Mouse (Mus musculus): ENCODE data around the gene Barx2.
"Not testable (repeated sequence)": the region's sequence is repeated elsewhere in the genome, so short reads cannot be mapped to it uniquely, and the experiment has no call there.

Gene Barx2

DNA sequence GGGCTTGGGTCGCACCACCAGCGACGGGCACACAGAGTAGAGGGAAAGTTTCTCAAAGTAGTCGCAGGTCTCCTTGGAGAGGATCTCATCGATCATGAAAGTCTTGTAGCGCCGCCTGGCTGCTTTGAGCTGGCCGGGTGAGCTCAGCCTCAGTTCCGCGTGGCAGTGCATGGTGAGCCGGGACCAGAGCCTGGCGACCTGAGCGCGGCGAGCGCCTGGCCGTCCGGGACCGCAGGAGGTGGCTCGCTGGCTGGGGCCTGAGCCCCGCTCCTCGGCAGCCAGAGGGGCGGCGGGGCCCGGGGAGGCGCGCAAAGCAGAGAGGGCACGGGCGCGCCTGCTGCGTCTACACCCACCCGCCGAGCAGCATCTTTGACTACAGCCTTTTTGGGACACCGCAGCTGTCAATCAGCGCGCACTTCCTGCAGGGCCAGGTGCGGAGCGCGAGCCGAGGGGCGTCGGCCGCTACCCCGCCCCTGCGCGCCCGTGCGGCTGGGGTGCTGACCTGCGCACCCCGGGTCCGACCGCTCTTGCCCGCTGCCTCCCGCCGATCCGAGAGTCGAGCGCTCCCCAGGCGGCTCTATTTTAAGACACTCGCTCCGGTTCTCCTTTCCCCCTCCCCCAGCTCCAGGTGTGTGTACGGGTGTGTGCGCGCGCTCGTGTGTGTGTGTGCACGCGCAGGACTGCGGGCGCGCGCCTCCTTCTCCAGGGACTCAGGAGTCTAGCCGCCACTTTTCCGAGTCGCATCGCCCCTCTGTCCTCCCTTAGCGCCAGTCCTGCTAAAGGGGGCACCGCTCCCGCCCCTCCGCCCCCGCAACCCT lies at the start of gene Barx2:
Barx2 (minus strand) TSS at position 542 of the 818 bp plus-strand sequence.
- DNase-seq, result peak; percentile 15 to 18

GRCm38 (mm10) chr9:31962265-31962664 lies 49.0 kb upstream of the Barx2 start:
- peak in 1 of 2 experiments; percentile 15 for DNase-seq

DNA sequence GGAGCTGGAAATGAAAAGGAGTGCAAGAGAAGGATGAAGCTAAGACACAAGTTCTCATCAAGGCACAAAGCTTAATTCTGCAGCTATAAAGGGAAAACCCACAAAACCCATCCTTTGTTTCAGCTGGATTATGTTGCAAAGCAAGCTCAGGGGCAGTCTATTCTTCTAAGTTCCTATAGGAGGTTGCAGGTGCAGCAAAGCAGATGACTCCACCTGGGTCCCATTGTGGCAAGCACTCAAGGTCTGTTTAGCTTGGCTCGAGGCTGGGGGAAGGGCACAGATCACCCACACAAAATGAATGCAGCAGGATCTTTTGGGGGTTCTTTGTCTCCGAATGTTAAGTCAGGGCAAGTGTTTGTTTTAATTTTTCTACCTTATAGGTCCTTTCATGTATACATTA lies 47.2 kb upstream of the Barx2 start:
- no peak for DNase-seq

- DNase-seq, result no peak
Measured at GRCm38 (mm10) chr9:31958120-31958519, 44.9 kb upstream of the Barx2 start.

- no peak for DNase-seq
Measured at GRCm38 (mm10) chr9:31950506-31950905, 37.2 kb upstream of the Barx2 start.

DNA sequence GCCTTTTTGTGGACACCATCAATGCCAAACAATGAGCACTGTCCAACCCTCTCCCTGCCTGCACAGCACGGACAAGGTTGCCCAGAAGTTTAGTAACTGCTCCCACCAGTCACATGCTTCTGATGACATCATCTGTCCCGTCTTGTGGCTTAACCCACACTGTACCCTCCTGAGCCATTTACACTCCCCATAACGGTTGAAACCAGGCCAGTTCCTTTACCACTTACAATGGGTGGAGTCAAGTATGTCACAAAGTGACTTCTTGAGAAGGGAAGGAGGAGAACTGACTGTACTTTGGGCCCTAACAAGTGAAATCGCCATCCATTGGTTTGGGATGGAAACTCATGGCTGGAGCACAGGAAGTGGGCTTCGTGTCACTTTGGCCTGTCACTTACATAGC lies 35.8 kb upstream of the Barx2 start:
- no peak for DNase-seq

GRCm38 (mm10) chr9:31947051-31947450 lies 33.8 kb upstream of the Barx2 start:
- DNase-seq, result no peak

DNA sequence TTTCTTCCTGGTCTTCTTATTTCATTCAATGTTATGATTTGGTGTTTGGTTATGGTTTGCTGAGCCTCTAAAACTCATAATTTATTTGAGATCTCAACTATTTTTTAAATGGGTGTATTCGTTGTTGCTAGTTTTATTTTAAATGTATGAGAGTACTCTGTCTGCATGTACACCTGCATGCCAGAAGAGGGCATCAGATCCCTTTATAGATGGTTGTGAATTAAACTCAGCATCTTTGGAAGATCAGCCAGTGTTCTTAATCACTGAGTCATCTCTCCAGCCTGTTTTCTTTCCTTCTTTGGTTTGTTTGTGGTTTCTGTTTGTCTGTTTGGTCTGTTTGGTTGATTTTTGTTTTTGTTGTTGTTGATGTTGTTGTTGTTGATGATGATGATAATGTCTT lies 29.1 kb upstream of the Barx2 start:
- no peak for DNase-seq

DNA sequence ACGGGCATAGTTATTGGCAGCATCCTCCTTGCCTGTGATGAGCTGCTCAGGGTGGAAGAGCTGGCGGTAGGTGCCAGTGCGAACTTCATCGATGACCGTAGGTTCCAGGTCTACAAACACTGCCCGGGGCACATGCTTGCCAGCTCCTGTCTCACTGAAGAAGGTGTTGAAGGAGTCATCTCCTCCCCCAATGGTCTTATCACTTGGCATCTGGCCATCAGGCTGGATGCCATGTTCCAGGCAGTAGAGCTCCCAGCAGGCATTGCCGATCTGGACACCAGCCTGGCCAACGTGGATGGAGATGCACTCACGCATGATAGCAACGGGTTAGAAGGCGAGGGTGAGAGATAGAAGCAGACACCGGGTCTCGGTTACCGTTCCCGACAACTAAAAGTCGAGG lies 23.2 kb upstream of the Barx2 start:
- DNase-seq, result not testable (repeated sequence)

- DNase-seq, result no peak
Measured at GRCm38 (mm10) chr9:31931691-31932090, 18.4 kb upstream of the Barx2 start.

DNA sequence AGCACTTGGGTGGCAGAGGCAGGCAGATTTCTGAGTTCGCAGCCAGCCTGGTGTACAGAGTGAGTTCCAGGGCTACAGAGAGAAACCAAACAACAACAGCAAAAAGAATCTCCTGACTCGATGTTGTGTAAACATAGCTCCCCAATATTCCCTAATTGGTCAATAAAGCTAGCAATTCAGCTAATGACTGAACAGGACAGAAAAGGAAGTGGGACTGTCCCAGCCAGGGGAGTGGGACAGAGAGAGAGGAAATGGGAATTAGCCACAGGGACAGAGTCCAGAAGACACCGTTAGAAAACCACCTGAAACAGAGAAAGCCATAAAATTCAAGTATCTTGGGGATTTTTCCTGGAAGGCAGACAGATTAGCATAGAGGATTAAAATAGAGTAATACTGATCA lies 18.0 kb upstream of the Barx2 start:
- no peak for DNase-seq

DNA sequence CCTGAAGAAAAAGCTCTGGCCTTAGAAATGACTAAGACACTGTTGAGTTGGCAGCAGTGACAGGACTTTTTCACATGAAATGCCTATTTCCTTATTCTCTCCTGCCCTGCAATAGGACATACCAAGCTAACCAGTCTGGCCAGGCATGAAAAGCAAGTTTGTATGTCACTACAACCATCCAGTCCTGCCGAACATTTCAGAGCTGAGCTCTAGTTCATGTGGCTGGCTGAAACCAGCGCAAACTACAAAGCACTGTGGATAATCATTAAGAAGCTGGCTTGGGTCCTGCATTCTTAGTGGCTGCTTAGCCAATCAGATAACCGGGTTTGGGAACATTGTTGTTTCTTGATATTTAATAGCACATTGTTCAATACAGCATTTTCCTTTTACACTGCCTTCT lies 13.5 kb upstream of the Barx2 start:
- DNase-seq, result no peak

DNA sequence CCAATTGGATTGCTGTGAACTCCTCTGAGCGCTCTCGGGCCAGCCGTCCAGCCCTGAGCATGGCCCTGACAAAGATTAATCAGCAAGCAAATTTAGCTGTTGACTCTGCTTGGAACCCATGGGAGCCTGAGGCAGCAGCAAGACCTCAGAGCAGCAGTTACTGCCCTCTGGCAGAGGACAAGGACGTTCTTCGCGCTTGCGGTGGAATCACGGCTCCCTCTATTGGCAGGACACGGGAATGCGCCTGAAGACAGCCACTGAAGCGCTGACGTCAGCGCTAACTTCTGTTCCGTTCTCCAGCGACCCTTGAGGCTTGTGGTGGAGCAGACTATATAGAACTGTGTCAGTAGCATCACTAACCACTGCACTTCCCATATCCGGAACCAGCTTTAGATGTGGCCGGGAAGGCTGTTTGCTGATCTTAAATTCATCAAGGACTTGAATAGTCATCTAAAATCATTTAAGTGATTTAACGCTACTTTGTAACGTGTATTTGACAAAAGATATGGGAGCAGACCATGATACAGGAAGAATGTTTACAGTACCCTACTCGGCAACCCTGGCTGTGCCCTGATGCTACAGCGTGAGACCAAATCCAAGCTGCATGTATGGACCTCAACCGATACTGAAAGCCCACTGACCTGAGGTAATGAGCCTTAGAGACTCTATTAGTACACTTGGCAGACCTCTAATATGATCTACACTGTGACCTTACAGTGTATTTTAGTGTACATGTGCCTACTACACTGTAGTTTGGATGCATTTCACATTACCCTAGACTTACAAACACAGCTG lies 12.8 kb upstream of the Barx2 start:
- DNase-seq, result peak; percentile 61 to 68

- no peak for DNase-seq
Measured at GRCm38 (mm10) chr9:31923529-31923928, 10.3 kb upstream of the Barx2 start.

- DNase-seq, result no peak
Measured at GRCm38 (mm10) chr9:31919802-31920201, 6.5 kb upstream of the Barx2 start.

DNA sequence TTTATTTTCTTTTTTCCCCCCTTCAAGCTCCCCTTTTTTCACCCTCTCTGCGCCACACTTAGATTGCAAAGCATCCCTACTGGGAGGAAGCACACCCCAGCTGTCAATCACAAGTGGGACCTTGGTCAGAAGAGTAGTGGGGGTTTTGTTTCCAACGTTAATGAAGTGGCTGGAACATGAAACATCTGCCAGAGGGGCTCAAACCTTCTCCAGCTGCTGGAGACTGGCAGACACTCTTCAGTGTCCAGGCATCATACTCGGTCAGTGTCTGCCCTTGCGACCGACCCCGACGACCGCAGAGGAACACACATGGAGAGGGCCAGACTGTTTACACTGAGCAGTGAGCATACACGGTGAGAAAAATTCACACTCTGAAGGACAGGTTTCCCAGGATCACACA lies 3.2 kb upstream of the Barx2 start:
- no peak for DNase-seq

- no peak for DNase-seq
Measured at GRCm38 (mm10) chr9:31914871-31915270, 1.6 kb upstream of the Barx2 start.

DNA sequence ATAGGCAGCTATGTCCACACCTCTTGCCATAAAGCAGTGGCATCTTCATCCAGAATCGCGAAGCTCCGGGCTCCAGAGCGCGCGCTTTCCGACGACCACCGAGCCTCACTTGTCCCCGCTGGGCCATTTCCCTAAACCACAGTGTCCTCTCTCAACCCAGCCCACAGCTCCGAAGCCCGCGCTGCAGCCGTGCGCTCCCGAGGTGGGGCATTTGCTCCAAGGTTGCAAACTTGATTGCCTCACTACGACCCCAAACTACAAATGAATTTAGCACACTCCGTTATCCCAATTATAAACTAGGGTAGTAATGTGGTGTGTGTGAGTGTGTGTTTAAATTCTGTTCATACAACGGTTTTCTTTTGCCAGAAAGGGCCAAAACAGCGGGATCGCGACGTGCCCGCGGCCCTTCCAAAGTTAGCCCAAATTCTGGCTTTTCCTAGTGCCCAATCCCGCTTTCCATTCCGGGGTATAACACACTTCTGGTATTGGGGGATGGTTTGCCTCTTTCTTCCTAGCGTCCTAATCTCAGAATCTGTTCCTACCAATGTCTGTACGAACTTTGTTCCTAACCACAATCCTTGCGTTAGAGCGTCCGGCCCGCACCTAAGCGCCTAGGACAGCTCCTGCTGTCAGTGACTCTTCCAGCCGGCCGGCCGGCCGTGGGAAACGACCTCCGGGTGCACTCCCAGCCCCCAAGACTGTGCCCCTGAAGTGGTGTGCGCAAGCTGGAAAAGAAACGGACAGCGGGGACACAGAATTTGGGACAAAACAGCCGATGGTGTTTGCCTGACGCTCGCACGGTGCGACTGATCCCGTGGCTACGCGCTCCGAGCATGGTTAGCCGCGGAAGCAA lies 703 bp upstream of the Barx2 start:
- no peak for DNase-seq

GRCm38 (mm10) chr9:31912553-31912920 lies 725 bp downstream of the Barx2 start:
- DNase-seq, result no peak

GRCm38 (mm10) chr9:31910221-31910620 lies 3.0 kb downstream of the Barx2 start:
- DNase-seq, result no peak

GRCm38 (mm10) chr9:31901781-31902180 lies 11.5 kb downstream of the Barx2 start:
- no peak for DNase-seq

GRCm38 (mm10) chr9:31894775-31895320 lies 18.4 kb downstream of the Barx2 start:
- DNase-seq, result no peak

DNA sequence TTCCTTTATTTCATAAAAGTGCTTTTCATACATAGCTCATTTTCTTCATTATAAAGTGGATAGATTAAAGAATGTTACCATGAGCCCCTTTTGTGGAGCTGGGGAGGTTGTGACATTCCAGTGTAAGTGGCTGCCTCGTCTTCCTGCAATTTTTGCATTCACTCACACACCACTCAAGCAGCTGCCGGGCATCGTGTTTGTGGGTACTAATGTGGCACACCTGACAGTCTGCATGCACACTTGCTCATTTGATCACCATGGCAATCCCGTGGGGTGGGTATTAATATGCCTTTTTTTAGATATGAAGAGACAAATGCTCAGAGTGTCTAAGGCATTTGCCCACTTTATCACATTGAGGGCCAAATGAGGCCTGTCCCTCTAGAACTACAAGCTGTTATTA lies 24.9 kb downstream of the Barx2 start:
- DNase-seq, result no peak

All from cerebellum, adult 18-20 months (tissue).